Mouse (Mus musculus) spleen, adult 2 months (tissue): Measurements from ENCODE around the gene Gm45233. TPM values are rescaled to one million over a fixed set of nuclear protein-coding genes. Genes with fewer than 3 reads are reported as not detected.

ENCODE experiments used
- DNase-seq, 2 experiments: peaks; one replicate each; pipeline versions ENCODE4 v3.0.0 to v3.0.0-alpha.2; 2012 to 2021; ENCODE audit warnings: low spot score in 2 of 2, low read depth in 1 of 2
- H3K27ac ChIP-seq: fragments of 200-500 bp; 2 replicates; pipeline ENCODE4 v1.5.1; 2012; ENCODE audit warnings: low read length, inconsistent platforms; ENCODE audit not compliant: insufficient read depth
- H3K27me3 ChIP-seq: fragments of 200-500 bp; 2 replicates; pipeline ENCODE4 v1.6.1; 2012; ENCODE audit warnings: mild to moderate bottlenecking, moderate library complexity, low read length, inconsistent platforms; ENCODE audit not compliant: control insufficient read depth, insufficient read depth
- H3K36me3 ChIP-seq: fragments of 200-500 bp; 2 replicates; pipeline ENCODE4 v1.6.1; 2012; ENCODE audit warnings: mild to moderate bottlenecking, low read length, inconsistent platforms; ENCODE audit not compliant: control insufficient read depth, insufficient read depth
- H3K4me1 ChIP-seq: fragments of 200-500 bp; 2 replicates; pipeline ENCODE4 v1.6.1; 2011; ENCODE audit warnings: inconsistent platforms; ENCODE audit not compliant: control insufficient read depth, insufficient read depth, insufficient read length
- H3K4me3 ChIP-seq: fragments of 200-500 bp; 2 replicates; pipeline ENCODE4 v1.5.1; 2011; ENCODE audit warnings: mild to moderate bottlenecking, inconsistent platforms; ENCODE audit not compliant: insufficient read depth, insufficient read length; ENCODE audit errors: extremely low read depth
- CTCF ChIP-seq: fragments of 200-500 bp; IDR thresholded peaks from 2 replicates; pipeline ENCODE4 v1.5.1; 2011; ENCODE audit warnings: mild to moderate bottlenecking, inconsistent platforms; ENCODE audit not compliant: insufficient read depth, insufficient read length, insufficient replicate concordance; ENCODE audit errors: extremely low read depth
- POLR2A ChIP-seq: fragments of 200-500 bp; IDR thresholded peaks from 2 replicates; pipeline ENCODE4 v1.6.1; 2011; ENCODE audit warnings: low read depth, low read length, inconsistent platforms
- WGBS: fragments of 180-500 bp; shearing (Covaris S2); methylation state at CpG from one replicate; pipeline ENCODE4 v1.1.7; 2018; 5-methylcytosine and 5-hydroxymethylcytosine counted together
- polyA plus RNA-seq: library from polyadenylated mRNA; depleted of rRNA; stranded (reverse); fragments of >200 nt; gene quantifications from 2 replicates; pipeline ENCODE4 v1.2.3, GENCODE M21; 2012

Gm45233 gene
- polyA plus RNA-seq, 1 experiment, result not detected

- no peak overlapping the region for H3K4me3 ChIP-seq
- no peak overlapping the region for H3K27ac ChIP-seq
- 15% methylated on average over 13 of the region's 13 CpGs for WGBS
- H3K36me3 ChIP-seq, result no peaks in the 10 kb centered on the region
- peaks cover 10% of the 10 kb centered on the region for H3K27me3 ChIP-seq
- peaks cover 3% of the 10 kb centered on the region; the same call in 1 of the 2 replicates for H3K4me1 ChIP-seq
- DNase-seq, result no peak
- TF ChIP-seq POLR2A (no peak), CTCF (no peak)
These were observed 32.4 kb downstream of the Gm45233 start for GRCm38 (mm10) chr7:43476376-43476775.

- TF ChIP-seq CTCF (no peak), POLR2A (no peak)
These were observed 37.3 kb downstream of the Gm45233 start for GRCm38 (mm10) chr7:43481191-43481590.

GRCm38 (mm10) chr7:43482090-43482716 is 38.3 kb downstream of the Gm45233 start:
- 75% methylated on average over 8 of the region's 8 CpGs for WGBS
- TF ChIP-seq CTCF, result no peak
- TF ChIP-seq POLR2A, result no peak
- DNase-seq, result no peak
- no peaks in the 10 kb centered on the region for H3K36me3 ChIP-seq
- H3K27ac ChIP-seq, result no peak overlapping the region
- H3K27me3 ChIP-seq, result no peaks in the 10 kb centered on the region
- no peaks in the 10 kb centered on the region for H3K4me1 ChIP-seq
- no peak overlapping the region for H3K4me3 ChIP-seq

More at GRCm38 (mm10) chr7:43481191-43481590, 37.3 kb downstream of the Gm45233 start:
- Histone ChIP-seq H3K4me1 (no peaks in the 10 kb centered on the region), H3K4me3 (no peak overlapping the region), H3K36me3 (no peaks in the 10 kb centered on the region), H3K27me3 (0 out of 2 replicates have a peak, but pooled peaks cover 5% of the 10 kb centered on the region), H3K27ac (no peak overlapping the region)
- WGBS, result 59% methylated on average over 3 of the region's 3 CpGs
- DNase-seq, result no peak

DNA sequence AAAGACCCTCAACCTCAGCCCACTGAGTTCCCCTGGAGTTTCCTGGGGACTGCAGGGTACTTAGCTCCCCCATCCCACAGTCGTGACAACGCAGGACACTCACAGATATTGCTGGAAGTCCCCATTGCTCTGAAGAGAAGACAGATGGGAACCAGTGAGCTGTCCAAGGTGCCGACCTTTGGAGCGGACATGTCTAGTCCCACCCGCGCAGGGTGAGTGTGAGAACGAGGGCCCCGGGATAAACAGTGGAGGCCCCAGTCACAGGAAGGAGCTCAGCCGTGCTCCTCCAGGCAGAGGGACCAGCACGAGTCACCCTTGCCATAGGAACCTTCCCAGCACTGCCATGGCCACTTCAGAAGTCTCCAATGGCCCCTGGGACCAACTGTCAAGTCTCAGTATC is 39.3 kb downstream of the Gm45233 start:
- no peaks in the 10 kb centered on the region for H3K36me3 ChIP-seq
- H3K4me1 ChIP-seq, result no peaks in the 10 kb centered on the region
- TF ChIP-seq CTCF (no peak), POLR2A (no peak)
- no peak overlapping the region for H3K4me3 ChIP-seq
- 12% methylated on average over 10 of the region's 10 CpGs for WGBS
- DNase-seq, result no peak
- no peaks in the 10 kb centered on the region for H3K27me3 ChIP-seq
- no peak overlapping the region for H3K27ac ChIP-seq

GRCm38 (mm10) chr7:43488646-43489045 is 44.7 kb downstream of the Gm45233 start:
- DNase-seq, result no peak
- H3K27me3 ChIP-seq, result peaks cover 9% of the 10 kb centered on the region
- no peaks in the 10 kb centered on the region for H3K36me3 ChIP-seq
- no peak overlapping the region for H3K27ac ChIP-seq
- H3K4me1 ChIP-seq, result no peaks in the 10 kb centered on the region
- no peak for TF ChIP-seq CTCF
- no peak for TF ChIP-seq POLR2A
- 51% methylated on average over 5 of the region's 5 CpGs for WGBS
- no peak overlapping the region for H3K4me3 ChIP-seq

DNA sequence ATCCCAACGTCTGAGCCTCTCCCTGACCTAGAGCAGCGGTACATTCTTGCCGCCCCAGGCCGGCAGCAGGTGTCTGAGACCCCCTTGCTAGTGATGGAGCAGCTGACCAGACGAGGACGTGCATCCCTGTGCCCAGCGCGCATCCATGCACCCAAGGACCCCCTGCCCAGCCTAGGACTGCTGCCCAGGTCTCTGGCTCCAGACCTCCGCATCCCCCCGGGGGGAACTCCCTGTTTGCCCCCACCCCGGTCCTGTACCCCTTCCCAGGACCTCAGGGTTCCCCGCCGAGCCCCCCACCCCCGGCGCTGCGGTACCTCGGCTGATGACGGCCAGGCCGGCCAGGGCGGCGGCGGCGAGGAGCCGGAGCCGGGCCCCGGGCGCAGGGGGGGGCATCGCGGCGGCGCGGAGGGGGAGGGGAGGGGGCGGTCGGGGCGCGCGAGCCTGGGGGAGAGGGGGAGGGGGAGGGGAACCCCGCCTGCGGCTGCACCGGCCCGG is 45.8 kb downstream of the Gm45233 start, which contains the start of gene Iglon5:
Gene Iglon5, minus strand, starts transcription at position 445 of the 495 bp plus-strand sequence.
- no peak for TF ChIP-seq POLR2A
- H3K27me3 ChIP-seq, result peaks cover 9% of the 10 kb centered on the region
- 8% methylated on average over 18 of the region's 41 CpGs for WGBS

GRCm38 (mm10) chr7:43490182-43490584 is 46.3 kb downstream of the Gm45233 start:
- TF ChIP-seq POLR2A (no peak), CTCF (no peak)
- Histone ChIP-seq H3K27me3 (peaks cover 9% of the 10 kb centered on the region), H3K27ac (no peak overlapping the region), H3K36me3 (no peaks in the 10 kb centered on the region), H3K4me3 (no peak overlapping the region), H3K4me1 (no peaks in the 10 kb centered on the region)
- DNase-seq, result no peak
- 11% methylated on average over 7 of the region's 13 CpGs for WGBS

More for the DNA sequence above, 45.8 kb downstream of the Gm45233 start, which contains the start of gene Iglon5:
- Histone ChIP-seq H3K4me1 (no peaks in the 10 kb centered on the region), H3K27ac (no peak within 1 kb of the TSS), H3K36me3 (no peaks in the 10 kb centered on the region), H3K4me3 (no peak within 1 kb of the TSS)
- no peak for DNase-seq
